Mouse (Mus musculus) limb, embryonic 10.5 days (tissue): Measurements from ENCODE around the gene Glrx2. TPM values are rescaled to one million over a fixed set of nuclear protein-coding genes. Genes with fewer than 3 reads are reported as not detected.

Experiments used
- DNase-seq: peaks from one replicate; pipeline ENCODE4 v3.0.0-alpha.2; 2017; ENCODE audit warnings: low spot score
- H3K27ac ChIP-seq: fragments of 300-500 bp; sonication (generic); 2 replicates; pipeline ENCODE4 v1.5.1; 2016; ENCODE audit warnings: mild to moderate bottlenecking
- H3K27me3 ChIP-seq: fragments of 300-500 bp; sonication (generic); 2 replicates; pipeline ENCODE4 v1.6.1; 2016; ENCODE audit warnings: low read depth, mild to moderate bottlenecking; ENCODE audit not compliant: poor library complexity, severe bottlenecking
- H3K36me3 ChIP-seq: fragments of 300-500 bp; sonication (generic); 2 replicates; pipeline ENCODE4 v1.6.1; 2016; ENCODE audit warnings: mild to moderate bottlenecking, moderate library complexity
- H3K4me1 ChIP-seq: fragments of 300-500 bp; sonication (generic); 2 replicates; pipeline ENCODE4 v1.6.1; 2016
- H3K4me3 ChIP-seq: fragments of 300-500 bp; sonication (generic); 2 replicates; pipeline ENCODE4 v1.5.1; 2016; ENCODE audit warnings: mild to moderate bottlenecking, moderate library complexity
- H3K9me3 ChIP-seq: fragments of 300-500 bp; sonication (generic); replicated peaks from 2 replicates; pipeline ENCODE4 v1.6.1; 2016; ENCODE audit warnings: mild to moderate bottlenecking
- WGBS: fragments of 180-500 bp; shearing (Covaris S2); methylation state at CpG from one replicate; pipeline ENCODE4 v1.1.7; 2016; 5-methylcytosine and 5-hydroxymethylcytosine counted together
- polyA plus RNA-seq: library from polyadenylated mRNA; unstranded; fragments of >200 nt; fragmentation: Nextera tagmentation; extraction: Ambion mirVana; gene quantifications from 2 replicates; pipeline ENCODE4 v1.2.1, GENCODE M21; 2016

Glrx2 gene
- polyA plus RNA-seq, 1 experiment from 2014 or later = 80.7 TPM

DNA sequence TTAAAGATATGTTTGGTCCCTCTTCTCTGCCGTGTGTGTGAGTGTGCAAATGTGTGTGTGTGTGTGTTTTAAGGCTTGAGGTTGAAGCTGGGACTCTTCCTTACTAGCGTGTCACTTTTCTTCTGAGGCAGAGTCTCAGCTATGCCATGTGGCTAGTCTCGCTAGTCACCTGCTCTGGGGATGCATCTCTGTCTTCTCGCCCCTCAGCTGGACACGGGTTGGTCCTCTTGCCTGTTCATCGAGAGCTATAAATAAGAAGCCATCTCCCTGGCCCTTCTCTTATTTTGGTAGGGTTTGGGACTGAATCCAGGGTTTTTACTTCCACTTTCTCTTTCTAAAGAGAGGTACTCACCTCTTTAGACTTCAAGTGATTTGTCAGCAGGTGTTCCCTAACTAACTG, 50.1 kb downstream of the Glrx2 start:
- no peak overlapping the region for H3K4me3 ChIP-seq
- DNase-seq = no peak
- no peaks in the 10 kb centered on the region for H3K9me3 ChIP-seq
- WGBS = 95% methylated on average over 6 of the region's 6 CpGs
- H3K27ac ChIP-seq = no peak overlapping the region
- no peaks in the 10 kb centered on the region for H3K27me3 ChIP-seq
- H3K4me1 ChIP-seq = peaks cover 6% of the 10 kb centered on the region
- peaks cover 49% of the 10 kb centered on the region for H3K36me3 ChIP-seq

GRCm38 (mm10) chr1:143770444-143771109, 54.4 kb downstream of the Glrx2 start:
- DNase-seq = no peak
- WGBS = 71% methylated on average over 20 of the region's 20 CpGs
- no peak overlapping the region for H3K27ac ChIP-seq

GRCm38 (mm10) chr1:143773082-143773481, 56.9 kb downstream of the Glrx2 start:
- Histone ChIP-seq H3K27me3 (no peaks in the 10 kb centered on the region), H3K27ac (no peak overlapping the region), H3K4me1 (peaks cover 8% of the 10 kb centered on the region), H3K9me3 (no peaks in the 10 kb centered on the region), H3K4me3 (no peak overlapping the region), H3K36me3 (peaks cover 16% of the 10 kb centered on the region)
- DNase-seq = no peak
- 94% methylated on average over 7 of the region's 7 CpGs for WGBS

More at GRCm38 (mm10) chr1:143770444-143771109, 54.4 kb downstream of the Glrx2 start:
- H3K9me3 ChIP-seq = no peaks in the 10 kb centered on the region
- H3K36me3 ChIP-seq = peaks cover 29% of the 10 kb centered on the region
- no peak overlapping the region for H3K4me3 ChIP-seq
- peaks cover 6% of the 10 kb centered on the region for H3K4me1 ChIP-seq
- no peaks in the 10 kb centered on the region for H3K27me3 ChIP-seq

DNA sequence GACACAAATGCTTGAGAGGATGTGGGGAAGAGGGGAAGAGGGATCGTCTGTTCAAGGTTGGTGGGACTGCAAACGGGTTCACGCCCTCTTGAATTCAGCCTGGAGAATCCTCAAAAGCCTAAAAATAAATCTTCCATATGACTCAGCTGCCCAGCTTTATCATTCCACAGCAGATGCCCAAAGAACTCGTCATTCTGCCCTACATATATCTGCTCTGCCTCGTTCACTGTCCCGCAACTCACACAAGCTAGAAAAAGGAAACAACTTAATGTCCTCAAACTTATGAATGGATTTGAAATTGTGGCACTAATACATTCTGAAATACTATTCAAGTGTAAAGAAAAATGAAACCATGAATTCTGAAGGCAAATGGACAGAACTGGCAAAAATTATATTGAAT, 57.8 kb downstream of the Glrx2 start:
- Histone ChIP-seq H3K4me3 (no peak overlapping the region), H3K27ac (no peak overlapping the region), H3K4me1 (peaks cover 15% of the 10 kb centered on the region), H3K9me3 (no peaks in the 10 kb centered on the region), H3K36me3 (peaks cover 16% of the 10 kb centered on the region), H3K27me3 (no peaks in the 10 kb centered on the region)
- no peak for DNase-seq
- 86% methylated on average over 6 of the region's 6 CpGs for WGBS

GRCm38 (mm10) chr1:143776446-143777411, 60.6 kb downstream of the Glrx2 start, which contains the start of the genes Trove2 and Uchl5:
Trove2 (minus strand) TSS chr1:143777068.
Uchl5 (plus strand) TSS chr1:143777272.
- Histone ChIP-seq H3K4me3 (peak within 1 kb of the TSS; percentile 87), H3K4me1 (peaks cover 9% of the 10 kb centered on the region), H3K27me3 (no peaks in the 10 kb centered on the region), H3K9me3 (no peaks in the 10 kb centered on the region), H3K27ac (peak within 1 kb of the TSS; percentile 90), H3K36me3 (peaks cover 6% of the 10 kb centered on the region; the same call in 1 of the 2 replicates)
- peak; percentile 99 for DNase-seq
- under 1% methylated on average over 84 of the region's 84 CpGs for WGBS

GRCm38 (mm10) chr1:143777558-143778218, 61.5 kb downstream of the Glrx2 start:
- no peaks in the 10 kb centered on the region for H3K27me3 ChIP-seq
- peak overlapping the region; percentile 90 for H3K27ac ChIP-seq
- no peak for DNase-seq
- H3K9me3 ChIP-seq = no peaks in the 10 kb centered on the region
- peaks cover 6% of the 10 kb centered on the region; the same call in 1 of the 2 replicates for H3K36me3 ChIP-seq
- peaks cover 9% of the 10 kb centered on the region for H3K4me1 ChIP-seq
- peak overlapping the region; percentile 87 for H3K4me3 ChIP-seq
- WGBS = under 1% methylated on average over 39 of the region's 39 CpGs

DNA sequence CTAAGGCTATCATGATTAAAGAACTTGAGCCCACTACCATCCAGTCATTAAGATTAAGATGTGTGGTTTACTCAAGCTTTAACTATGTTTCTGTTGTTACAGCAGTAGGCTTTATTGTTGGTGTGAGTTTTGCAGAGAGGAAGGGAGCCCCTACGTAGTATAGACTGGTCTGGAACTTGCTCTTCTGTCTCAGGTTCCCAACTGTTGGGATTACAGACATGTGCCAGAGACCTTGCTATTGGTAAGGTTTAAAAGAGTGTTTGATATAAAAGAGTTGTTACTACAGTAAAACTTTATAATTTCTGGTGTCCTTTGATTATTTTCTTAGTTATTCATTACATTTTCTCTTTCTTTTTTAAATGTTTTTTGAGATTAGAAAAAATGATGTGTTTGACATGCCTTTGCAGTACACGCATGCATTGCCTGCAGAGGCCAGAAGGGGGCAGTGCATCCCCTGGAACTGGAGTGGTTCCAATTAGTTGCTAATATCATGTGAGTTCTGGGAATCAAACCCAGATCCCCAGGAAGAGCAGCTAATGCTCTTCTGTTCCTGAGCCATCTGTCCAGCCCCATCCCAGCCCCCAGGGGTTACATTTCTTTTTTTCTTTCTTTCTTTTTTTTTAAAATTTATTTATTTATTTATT, 72.6 kb downstream of the Glrx2 start:
- no peak overlapping the region for H3K27ac ChIP-seq
- DNase-seq = peak; percentile 55
- H3K27me3 ChIP-seq = no peaks in the 10 kb centered on the region
- H3K36me3 ChIP-seq = peaks cover 24% of the 10 kb centered on the region
- WGBS = 71% methylated on average over 2 of the region's 2 CpGs
- H3K4me1 ChIP-seq = no peaks in the 10 kb centered on the region
- H3K4me3 ChIP-seq = no peak overlapping the region
- H3K9me3 ChIP-seq = no peaks in the 10 kb centered on the region

Other genes starting within 250 kb of the Glrx2 start
- gene B3galt2, start 75.7 kb upstream of the Glrx2 start, polyA plus RNA-seq = 0.23 and 0.24 TPM in 2 replicates
- gene Cdc73, start 13.4 kb upstream of the Glrx2 start, polyA plus RNA-seq = 30.9 and 31.1 TPM in 2 replicates
- gene Trove2, start 60.7 kb downstream of the Glrx2 start, polyA plus RNA-seq = 17.3 and 23.6 TPM in 2 replicates
- gene Uchl5, start 60.9 kb downstream of the Glrx2 start, polyA plus RNA-seq = 114 and 116 TPM in 2 replicates